In the genomic region with DNA sequence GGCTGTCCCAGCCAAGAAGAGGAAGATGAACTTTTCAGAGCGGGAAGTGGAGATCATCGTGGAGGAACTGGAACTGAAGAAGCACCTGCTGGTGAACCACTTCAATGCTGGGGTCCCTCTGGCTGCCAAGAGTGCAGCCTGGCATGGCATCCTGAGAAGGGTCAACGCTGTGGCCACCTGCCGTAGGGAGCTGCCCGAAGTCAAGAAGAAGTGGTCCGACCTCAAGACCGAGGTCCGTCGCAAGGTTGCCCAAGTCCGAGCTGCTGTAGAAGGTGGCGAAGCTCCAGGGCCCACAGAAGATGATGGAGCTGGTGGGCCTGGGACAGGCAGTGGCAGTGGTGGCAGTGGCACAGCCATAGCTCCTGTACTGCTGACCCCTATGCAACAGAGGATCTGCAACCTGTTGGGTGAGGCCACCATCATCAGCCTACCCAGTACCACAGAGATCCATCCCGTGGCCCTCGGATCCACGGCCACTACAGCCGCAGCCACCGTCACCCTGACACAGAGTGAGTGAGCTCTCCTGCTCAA, we compare ENCODE assay signal across 8 mouse cellular contexts. TPM values are rescaled to one million over a fixed set of nuclear protein-coding genes. Genes with fewer than 3 reads are reported as not detected.
DNase-seq lines count a peak whose midpoint lies in the region; ATAC-seq and TF ChIP-seq lines count a peak whose summit lies in the region.

No protein-coding gene starts in this region.

- 95% methylated on average over 16 of the region's 16 CpGs for WGBS in embryonic facial prominence, embryonic 13.5 days
- 93% methylated on average over 16 of the region's 16 CpGs for WGBS in intestine, embryonic 16.5 days
- WGBS in midbrain, embryonic 13.5 days = 92% methylated on average over 16 of the region's 16 CpGs

- H3K9me3 ChIP-seq in ES-E14 (ENCODE audit: control insufficient read depth, insufficient read depth, low read depth, low read length) = no peaks in the 10 kb centered on the region
- H3K9me3 ChIP-seq in embryonic facial prominence, embryonic 13.5 days = peaks cover 3% of the 10 kb centered on the region; the same call in 1 of the 2 replicates
- H3K9me3 ChIP-seq in intestine, embryonic 16.5 days (ENCODE audit: control insufficient read depth, low read length) = no peaks in the 10 kb centered on the region
- H3K9me3 ChIP-seq in midbrain, embryonic 13.5 days = no peaks in the 10 kb centered on the region

- ATAC-seq in embryonic facial prominence, embryonic 13.5 days (ENCODE audit: insufficient number of reproducible peaks, insufficient read depth, low FRiP score, low TSS enrichment, low read depth) = no peak
- ATAC-seq in intestine, embryonic 16.5 days = no peak
- peak; percentile 3 for ATAC-seq in midbrain, embryonic 13.5 days

- H3K36me3 ChIP-seq in ES-E14 (ENCODE audit: control insufficient read depth, insufficient read depth, low read length, poor library complexity, severe bottlenecking) = no peaks in the 10 kb centered on the region
- peaks cover 19% of the 10 kb centered on the region for H3K36me3 ChIP-seq in embryonic facial prominence, embryonic 13.5 days
- H3K36me3 ChIP-seq in intestine, embryonic 16.5 days (ENCODE audit: control insufficient read depth, insufficient read depth, low read length) = peaks cover 3% of the 10 kb centered on the region; the same call in 1 of the 2 replicates
- peaks cover 16% of the 10 kb centered on the region for H3K36me3 ChIP-seq in midbrain, embryonic 13.5 days

- H3K27me3 ChIP-seq in embryonic facial prominence, embryonic 13.5 days = no peaks in the 10 kb centered on the region
- H3K27me3 ChIP-seq in intestine, embryonic 16.5 days (replicated peaks; ENCODE audit: control insufficient read depth, insufficient read depth, low read length) = no peaks in the 10 kb centered on the region
- no peaks in the 10 kb centered on the region for H3K27me3 ChIP-seq in midbrain, embryonic 13.5 days

- peak overlapping the region; percentile 27 to 40 for H3K4me3 ChIP-seq in ES-E14 (ENCODE audit: insufficient read depth in 1 of 2, low read depth in 1 of 2, low read length in 2 of 2, poor library complexity in 1 of 2, severe bottlenecking in 1 of 2)
- peak overlapping the region; percentile 87 for H3K4me3 ChIP-seq in embryonic facial prominence, embryonic 13.5 days
- H3K4me3 ChIP-seq in intestine, embryonic 16.5 days (ENCODE audit: low read length) = peak overlapping the region; percentile 34
- H3K4me3 ChIP-seq in midbrain, embryonic 13.5 days (replicated peaks) = peak overlapping the region; percentile 26

- in situ Hi-C loops in ES-E14 (cut with MboI; ENCODE audit: low sequenced_read_pairs in 2 of 2, unreplicated experiment in 2 of 2) = no loop called here

- H3K27ac ChIP-seq in ES-E14 (ENCODE audit: insufficient read depth, low read depth, low read length, poor library complexity, severe bottlenecking) = no peak overlapping the region
- H3K27ac ChIP-seq in embryonic facial prominence, embryonic 13.5 days = peak overlapping the region; percentile 96
- peak overlapping the region; percentile 55 for H3K27ac ChIP-seq in intestine, embryonic 16.5 days (ENCODE audit: low read length)
- peak overlapping the region; percentile 61; the same call in 1 of the 2 replicates for H3K27ac ChIP-seq in midbrain, embryonic 13.5 days

- DNase-seq in layer of hippocampus, adult 11-12 months (ENCODE audit: low spot score) = peak; percentile 56
- DNase-seq in layer of hippocampus, postnatal 14 days (ENCODE audit: low spot score in 2 of 2) = no peak
- no peak for DNase-seq in ES-E14 (ENCODE audit: low read depth, low spot score)
- no peak for DNase-seq in c-Kit-positive CD71-positive TER-119-positive erythroid progenitor cells, embryonic 14.5 days (ENCODE audit: low spot score)
- DNase-seq in spleen, adult 12 weeks (ENCODE audit: low spot score) = no peak

- peaks cover 5 to 25% of the 10 kb centered on the region in 2 experiments; a peak in 2 of 4 replicates for H3K4me1 ChIP-seq in ES-E14 (ENCODE audit: control insufficient read depth in 2 of 2, insufficient read depth in 2 of 2, low read length in 2 of 2, poor library complexity in 1 of 2)
- peaks cover 48% of the 10 kb centered on the region for H3K4me1 ChIP-seq in embryonic facial prominence, embryonic 13.5 days
- H3K4me1 ChIP-seq in intestine, embryonic 16.5 days (ENCODE audit: control insufficient read depth, insufficient read depth, low read length) = peaks cover 22% of the 10 kb centered on the region
- peaks cover 39% of the 10 kb centered on the region for H3K4me1 ChIP-seq in midbrain, embryonic 13.5 days (replicated peaks)

- peak overlapping the region; percentile 27; the same call in 1 of the 2 replicates for H3K9ac ChIP-seq in ES-E14 (ENCODE audit: insufficient read depth, low read depth, low read length, poor library complexity, severe bottlenecking)
- peak overlapping the region; percentile 46; the same call in 1 of the 2 replicates for H3K9ac ChIP-seq in embryonic facial prominence, embryonic 13.5 days
- peak overlapping the region; percentile 56; the same call in 1 of the 2 replicates for H3K9ac ChIP-seq in intestine, embryonic 16.5 days (ENCODE audit: low read depth, low read length)
- no peak overlapping the region for H3K9ac ChIP-seq in midbrain, embryonic 13.5 days (replicated peaks)

- H3K4me2 ChIP-seq in embryonic facial prominence, embryonic 13.5 days = peak overlapping the region; percentile 88
- peak overlapping the region; percentile 52 for H3K4me2 ChIP-seq in intestine, embryonic 16.5 days (ENCODE audit: low read depth, low read length)
- peak overlapping the region; percentile 46 for H3K4me2 ChIP-seq in midbrain, embryonic 13.5 days (replicated peaks)

TF ChIP-seq in ES-E14, 5 proteins besides CTCF, POLR2A, EP300 and RAD21:
- TF ChIP-seq CHD2 (IDR thresholded peaks at IDR 0.05; ENCODE audit: low read depth, low read length) (no peak), MAFK (IDR thresholded peaks at IDR 0.05; ENCODE audit: insufficient read depth, low read depth, low read length) (no peak), HCFC1 (IDR thresholded peaks at IDR 0.05; ENCODE audit: borderline replicate concordance, insufficient read depth, low read length) (no peak), ZNF384 (IDR thresholded peaks at IDR 0.05; ENCODE audit: low read depth, low read length) (no peak), ZC3H11A (IDR thresholded peaks at IDR 0.05; ENCODE audit: borderline replicate concordance, low read depth, low read length) (no peak)
TF ChIP-seq in ES-E14: peak in this region for 0.

RNA-seq across cellular contexts. Expression of gene Slc25a25, which starts 1.3 kb away (rescaled TPM):
- 10 to 100 TPM; 45.5 to 50.3 TPM for total RNA-seq in layer of hippocampus, postnatal 14 days (2021)
- 22.1 and 23.4 TPM in 2 replicates for total RNA-seq in ES-E14 (2012; rRNA removed)
- polyA plus RNA-seq in embryonic facial prominence, embryonic 13.5 days (2015; fragmentation: Nextera tagmentation; extraction: Ambion mirVana) = 23.5 and 24.6 TPM in 2 replicates
- 19.3 and 19.9 TPM in 2 replicates for polyA plus RNA-seq in intestine, embryonic 16.5 days (2015; fragmentation: Nextera tagmentation; extraction: Ambion mirVana)
- polyA plus RNA-seq in midbrain, embryonic 13.5 days (2015; fragmentation: Nextera tagmentation; extraction: Ambion mirVana) = 45.4 and 50.1 TPM in 2 replicates

RNA-seq across cellular contexts. Expression of gene Naif1, which starts 2.2 kb away (rescaled TPM):
- total RNA-seq in layer of hippocampus, postnatal 14 days (2021) = 1 to 10 TPM; 3.7 to 4.1 TPM
- total RNA-seq in ES-E14 (2012; rRNA removed) = 2.1 and 2.5 TPM in 2 replicates
- polyA plus RNA-seq in embryonic facial prominence, embryonic 13.5 days (2015; fragmentation: Nextera tagmentation; extraction: Ambion mirVana) = 6.3 and 6.5 TPM in 2 replicates
- 5.1 and 5.3 TPM in 2 replicates for polyA plus RNA-seq in intestine, embryonic 16.5 days (2015; fragmentation: Nextera tagmentation; extraction: Ambion mirVana)
- polyA plus RNA-seq in midbrain, embryonic 13.5 days (2015; fragmentation: Nextera tagmentation; extraction: Ambion mirVana) = 5.1 and 6.1 TPM in 2 replicates

RNA-seq across cellular contexts. Expression of gene Ptges2, which starts 56.8 kb away (rescaled TPM):
- total RNA-seq in layer of hippocampus, postnatal 14 days (2021) = 10 to 100 TPM; 36.6 to 40.3 TPM
- total RNA-seq in ES-E14 (2012; rRNA removed) = 24.9 and 30.7 TPM in 2 replicates
- 30.0 and 30.4 TPM in 2 replicates for polyA plus RNA-seq in embryonic facial prominence, embryonic 13.5 days (2015; fragmentation: Nextera tagmentation; extraction: Ambion mirVana)
- 49.1 and 49.8 TPM in 2 replicates for polyA plus RNA-seq in intestine, embryonic 16.5 days (2015; fragmentation: Nextera tagmentation; extraction: Ambion mirVana)
- polyA plus RNA-seq in midbrain, embryonic 13.5 days (2015; fragmentation: Nextera tagmentation; extraction: Ambion mirVana) = 35.5 and 37.6 TPM in 2 replicates

Comparison
In these comparisons a context has a peak if more than half of its experiments do, and no peak if none do; other contexts are left out.
1. H3K4me3 ChIP-seq: peak in every context shown above with its lines; median percentile 87 in embryonic facial prominence, embryonic 13.5 days; 34 in intestine, embryonic 16.5 days; 34 in ES-E14; 26 in midbrain, embryonic 13.5 days.